Mouse (Mus musculus): ENCODE data around the gene Pou6f1.

- TF ChIP-seq CTCF (IDR thresholded peaks at IDR 0.05; ENCODE audit: low read depth, low read length) (no peak), POLR2A (IDR thresholded peaks at IDR 0.05; ENCODE audit: extremely low read depth, insufficient read depth, low read length) (no peak)
Measured at GRCm38 (mm10) chr15:100635851-100636645, 36.3 kb upstream of the Pou6f1 start.
